Mouse (Mus musculus): Measurements from ENCODE around the gene Vmn1r135. TPM values are rescaled to one million over a fixed set of nuclear protein-coding genes. Genes with fewer than 3 reads are reported as not detected.
"Not testable (repeated sequence)": the region's sequence is repeated elsewhere in the genome, so short reads cannot be mapped to it uniquely, and the experiment has no call there.

Gene Vmn1r135
- total RNA-seq (2021) = not detected

GRCm38 (mm10) chr7:21832051-21832450 lies at the start of gene Vmn1r135:
Vmn1r135 (plus strand) TSS chr7:21832351.
- DNase-seq = not testable (repeated sequence)

- not testable (repeated sequence) for DNase-seq
Observed at GRCm38 (mm10) chr7:21796628-21797027, 35.5 kb upstream of the Vmn1r135 start, which contains the start of gene Gm4177. Gm4177 (minus strand) TSS chr7:21796728.

- not testable (repeated sequence) for DNase-seq
Observed at GRCm38 (mm10) chr7:21844167-21844566, 12.0 kb downstream of the Vmn1r135 start, which contains the start of gene Gm5725. Gm5725 (minus strand) TSS chr7:21844267.

Other genes with a start within 250 kb of the Vmn1r135 start
- gene Vmn1r132, start 218.3 kb upstream of the Vmn1r135 start, total RNA-seq (2021) = not detected
- not detected for gene Gm4175, start 70.9 kb upstream of the Vmn1r135 start, total RNA-seq (2021)
- not detected for gene Gm4177, start 35.6 kb upstream of the Vmn1r135 start, total RNA-seq (2021)
- gene Gm5725, start 11.9 kb downstream of the Vmn1r135 start, total RNA-seq (2021) = not detected
- not detected for gene Gm5891, start 88.9 kb downstream of the Vmn1r135 start, total RNA-seq (2021)
- not detected for gene Vmn1r137, start 162.2 kb downstream of the Vmn1r135 start, total RNA-seq (2021)
- not detected for gene Vmn1r138, start 196.5 kb downstream of the Vmn1r135 start, total RNA-seq (2021)
- gene Gm6176, start 224.0 kb downstream of the Vmn1r135 start, total RNA-seq (2021) = not detected
- gene Vmn1r139, start 236.7 kb downstream of the Vmn1r135 start, total RNA-seq (2021) = not detected